Comparison of ENCODE assay signal across 9 mouse cellular contexts in the genomic region with DNA sequence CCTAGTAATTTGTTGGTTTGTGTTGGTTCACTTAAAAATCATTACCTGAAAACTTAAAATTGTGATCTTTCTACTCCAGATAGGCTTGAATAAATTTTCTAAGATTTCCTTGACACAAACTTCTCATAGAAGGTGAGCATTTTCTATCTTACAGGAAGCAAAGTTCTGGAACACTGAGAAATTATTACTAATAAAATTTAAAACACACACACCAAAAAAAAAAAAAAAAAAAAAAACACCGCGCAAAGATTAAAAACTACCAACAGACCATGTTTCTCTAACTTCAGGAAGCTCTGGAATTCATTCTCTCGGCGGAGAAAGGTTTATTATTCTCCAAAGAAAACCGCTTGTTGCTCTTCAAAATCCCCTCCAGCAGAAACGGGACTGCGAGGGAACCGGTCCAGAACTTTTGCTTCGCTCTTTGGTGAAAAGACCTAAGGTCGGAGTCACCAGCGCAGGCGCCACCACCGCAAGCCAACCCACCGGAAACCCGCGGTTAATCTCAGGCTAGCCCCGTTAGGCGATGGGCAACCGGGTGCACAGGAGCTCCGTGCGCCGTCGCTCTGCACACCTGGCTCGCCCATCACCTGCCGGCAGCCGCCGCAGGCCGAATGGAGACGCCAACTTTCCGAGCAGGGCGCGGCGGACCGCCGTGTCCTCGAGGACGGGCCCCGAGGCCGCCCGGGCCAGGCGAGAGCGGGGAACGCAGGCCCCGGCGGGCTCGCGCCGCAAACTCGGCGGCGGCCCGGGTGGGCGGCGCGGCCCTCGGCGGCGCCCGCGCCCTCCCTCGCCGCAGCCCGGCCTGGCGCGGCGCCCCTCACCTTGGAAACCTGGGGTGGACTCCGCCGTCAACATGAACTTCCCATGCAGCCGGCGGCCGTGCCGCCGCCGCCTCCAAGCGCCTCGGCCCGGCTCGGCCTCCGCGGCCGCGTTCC. TPM values are rescaled to one million over a fixed set of nuclear protein-coding genes. Genes with fewer than 3 reads are reported as not detected.
DNase-seq lines count a peak whose midpoint lies in the region; ATAC-seq lines count a peak whose summit lies in the region.
"Had no signal": no experiment of that assay in that cellular context is flagged by ENCODE, and none has a peak within 500 bp of the region (broad histone marks: within the 10 kb centered on the region; RNA-seq: fewer than 3 reads in every experiment).

No protein-coding gene starts in this region.

- DNase-seq in ES-CJ7 (ENCODE audit: low read depth, low spot score): peak; percentile 50
- DNase-seq in heart, postnatal 14 days: peak; percentile 66 to 72
- DNase-seq in kidney, postnatal 4 days: peak; percentile 72 to 80
- DNase-seq in lung, postnatal 36 days: peak; percentile 74
- DNase-seq in ovary, postnatal 36 days (ENCODE audit: low spot score): peak; percentile 65
- DNase-seq in thymus, postnatal 4 days: peak; percentile 64

- ATAC-seq in forebrain, embryonic 12.5 days (ENCODE audit: low FRiP score): peak; percentile 75

- H3K27ac ChIP-seq in brown adipose tissue, adult 24 weeks (replicated peaks; ENCODE audit: low read depth, low read length): peak overlapping the region; percentile 48; the same call in 1 of the 2 replicates
- peak overlapping the region; percentile 95 for H3K27ac ChIP-seq in forebrain, embryonic 12.5 days

- peak overlapping the region; percentile 69 for H3K4me3 ChIP-seq in brown adipose tissue, adult 24 weeks (ENCODE audit: insufficient read depth, low read depth, low read length)
- peak overlapping the region; percentile 89 for H3K4me3 ChIP-seq in forebrain, embryonic 12.5 days (replicated peaks)

- no peaks in the 10 kb centered on the region for H3K27me3 ChIP-seq in forebrain, embryonic 12.5 days

- no peaks in the 10 kb centered on the region for H3K36me3 ChIP-seq in forebrain, embryonic 12.5 days (replicated peaks)

- peak overlapping the region; percentile 85 for H3K9ac ChIP-seq in forebrain, embryonic 12.5 days

- 0 out of 2 replicates have a peak, but pooled peaks cover 3% of the 10 kb centered on the region for H3K4me1 ChIP-seq in brown adipose tissue, adult 24 weeks (ENCODE audit: control insufficient read depth, insufficient read depth, insufficient read length, low read length)
- peaks cover 4% of the 10 kb centered on the region for H3K4me1 ChIP-seq in forebrain, embryonic 12.5 days

- under 1% methylated on average over 72 of the region's 82 CpGs for WGBS in forebrain, embryonic 12.5 days

- peak overlapping the region; percentile 71 for H3K4me2 ChIP-seq in forebrain, embryonic 12.5 days

- H3K9me3 ChIP-seq in forebrain, embryonic 12.5 days: no peaks in the 10 kb centered on the region

- intact Hi-C loops in heart, postnatal 14 days (cut with DNase I): loop anchor here (2.0 to 5.0 kb wide), 2 partner anchors 33 to 76 kb away; a partner anchor contains a TSS

RNA-seq across cellular contexts. Expression of a gene that starts 6.7 kb away (rescaled TPM):
- polyA plus RNA-seq in brown adipose tissue, adult 24 weeks (2012; ENCODE audit: insufficient read depth, insufficient read length, missing spikeins): 11.3 and 15.9 TPM in 2 replicates
- 54.8 and 57.4 TPM in 2 replicates for polyA plus RNA-seq in forebrain, embryonic 12.5 days (2016; fragmentation: Nextera tagmentation; extraction: Ambion mirVana)
- total RNA-seq in heart, postnatal 14 days (2021): 10 to 100 TPM; 28.1 to 29.3 TPM

RNA-seq across cellular contexts. Expression of a gene that starts 32.1 kb away (rescaled TPM):
- polyA plus RNA-seq in brown adipose tissue, adult 24 weeks (2012; ENCODE audit: insufficient read depth, insufficient read length, missing spikeins): 16.1 and 18.4 TPM in 2 replicates
- 62.6 and 63.6 TPM in 2 replicates for polyA plus RNA-seq in forebrain, embryonic 12.5 days (2016; fragmentation: Nextera tagmentation; extraction: Ambion mirVana)
- 10 to 100 TPM; 42.3 to 42.5 TPM for total RNA-seq in heart, postnatal 14 days (2021)

RNA-seq across cellular contexts. Expression of a gene that starts 38.3 kb away (rescaled TPM):
- polyA plus RNA-seq in brown adipose tissue, adult 24 weeks (2012; ENCODE audit: insufficient read depth, insufficient read length, missing spikeins): not detected in 2 replicates
- 0.23 and 0.26 TPM in 2 replicates for polyA plus RNA-seq in forebrain, embryonic 12.5 days (2016; fragmentation: Nextera tagmentation; extraction: Ambion mirVana)
- total RNA-seq in heart, postnatal 14 days (2021): not detected
- polyA plus RNA-seq: large intestine, adult 2 months had no signal

Comparison
In these comparisons a context has a peak if more than half of its experiments do, and no peak if none do; other contexts are left out.
1. Peak in every context shown above with its lines: DNase-seq, ATAC-seq, H3K4me3 ChIP-seq and H3K27ac ChIP-seq.